Mouse (Mus musculus): Measurements from ENCODE around the gene Fkbp8. TPM values are rescaled to one million over a fixed set of nuclear protein-coding genes. Genes with fewer than 3 reads are reported as not detected.

Gene Fkbp8
- total RNA-seq, 1 experiment from 2014 or later = 95.9 TPM

GRCm38 (mm10) chr8:70583476-70584387 is 56.2 kb downstream of the Fkbp8 start:
- ATAC-seq (replicated peaks; ENCODE audit: low read depth, poor library complexity, severe bottlenecking) = no peak

GRCm38 (mm10) chr8:70584606-70585257 is 57.2 kb downstream of the Fkbp8 start:
- peak; percentile 22 for ATAC-seq (replicated peaks; ENCODE audit: low read depth, poor library complexity, severe bottlenecking)

Other genes with a start within 250 kb of the Fkbp8 start
- 11.8 and 12.0 TPM in 2 replicates for gene Homer3, start 244.9 kb upstream of the Fkbp8 start, total RNA-seq (2017)
- gene Ddx49, start 225.2 kb upstream of the Fkbp8 start, total RNA-seq (2017) = 162 and 168 TPM in 2 replicates
- 72.8 and 104 TPM in 2 replicates for gene Cope, start 225.2 kb upstream of the Fkbp8 start, total RNA-seq (2017)
- gene Cers1, start 211.9 kb upstream of the Fkbp8 start, total RNA-seq (2017) = not detected in 2 replicates
- gene Gdf1, start 197.9 kb upstream of the Fkbp8 start, total RNA-seq (2017) = not detected in 2 replicates
- 31.9 and 36.7 TPM in 2 replicates for gene Upf1, start 174.4 kb upstream of the Fkbp8 start, total RNA-seq (2017)
- 0.27 TPM in 1 of 2 replicates, not detected in the other for gene Comp, start 154.2 kb upstream of the Fkbp8 start, total RNA-seq (2017)
- gene Crtc1, start 88.1 kb upstream of the Fkbp8 start, total RNA-seq (2017) = 1.1 and 8.9 TPM in 2 replicates
- gene Klhl26, start 50.8 kb upstream of the Fkbp8 start, total RNA-seq (2017) = 5.9 and 10.6 TPM in 2 replicates
- not detected in 2 replicates for gene Tmem59l, start 40.4 kb upstream of the Fkbp8 start, total RNA-seq (2017)
- not detected in 2 replicates for gene Crlf1, start 34.6 kb upstream of the Fkbp8 start, total RNA-seq (2017)
- gene Rex1bd, start 21.0 kb upstream of the Fkbp8 start, total RNA-seq (2017) = 50.1 and 56.4 TPM in 2 replicates
- gene Uba52, start 16.9 kb upstream of the Fkbp8 start, total RNA-seq (2017) = 3,128 and 4,626 TPM in 2 replicates
- 70.8 and 71.1 TPM in 2 replicates for gene Kxd1, start 232 bp downstream of the Fkbp8 start, total RNA-seq (2017)
- 8.1 and 10.5 TPM in 2 replicates for gene Ell, start 11.7 kb downstream of the Fkbp8 start, total RNA-seq (2017)
- 35.0 and 43.9 TPM in 2 replicates for gene Isyna1, start 66.6 kb downstream of the Fkbp8 start, total RNA-seq (2017)
- gene Ssbp4, start 81.1 kb downstream of the Fkbp8 start, total RNA-seq (2017) = 43.8 and 58.4 TPM in 2 replicates
- gene Lrrc25, start 88.4 kb downstream of the Fkbp8 start, total RNA-seq (2017) = 1.6 and 2.6 TPM in 2 replicates
- gene Gdf15, start 104.7 kb downstream of the Fkbp8 start, total RNA-seq (2017) = 0.29 TPM in 1 of 2 replicates, not detected in the other
- 3.2 and 3.6 TPM in 2 replicates for gene Pgpep1, start 132.7 kb downstream of the Fkbp8 start, total RNA-seq (2017)
- 129 and 163 TPM in 2 replicates for gene Lsm4, start 145.5 kb downstream of the Fkbp8 start, total RNA-seq (2017)
- gene Jund, start 171.2 kb downstream of the Fkbp8 start, total RNA-seq (2017) = 54.4 and 58.2 TPM in 2 replicates
- 0.05 TPM in 1 of 2 replicates, not detected in the other for gene Iqcn, start 175.7 kb downstream of the Fkbp8 start, total RNA-seq (2017)
- gene Gm3336, start 190.8 kb downstream of the Fkbp8 start, total RNA-seq (2017) = not detected in 2 replicates
- gene Pde4c, start 196.0 kb downstream of the Fkbp8 start, total RNA-seq (2017) = 0.09 TPM in 1 of 2 replicates, not detected in the other
- gene Rab3a, start 227.0 kb downstream of the Fkbp8 start, total RNA-seq (2017) = 1.5 and 4.2 TPM in 2 replicates
- 10.6 and 11.7 TPM in 2 replicates for gene Mpv17l2, start 233.2 kb downstream of the Fkbp8 start, total RNA-seq (2017)
- gene Pik3r2, start 249.0 kb downstream of the Fkbp8 start, total RNA-seq (2017) = 19.8 and 23.7 TPM in 2 replicates